Mouse (Mus musculus) brain, embryonic 14.5 days (tissue): ENCODE data around the gene Podxl.

Experiments used
- CTCF ChIP-seq: fragments of 200-500 bp; IDR thresholded peaks from 2 replicates; pipeline ENCODE4 v1.5.1; 2012; ENCODE audit warnings: inconsistent platforms, mild to moderate bottlenecking, moderate library complexity, borderline replicate concordance; ENCODE audit not compliant: insufficient read depth, insufficient read length; ENCODE audit errors: extremely low read depth
- POLR2A ChIP-seq: fragments of 200-500 bp; IDR thresholded peaks from 2 replicates; pipeline ENCODE4 v1.6.1; 2012; ENCODE audit warnings: mild to moderate bottlenecking, inconsistent platforms, borderline replicate concordance; ENCODE audit not compliant: poor library complexity, insufficient read depth, insufficient read length, severe bottlenecking; ENCODE audit errors: extremely low read depth

- TF ChIP-seq POLR2A (no peak), CTCF (no peak)
Observed at GRCm38 (mm10) chr6:31564901-31565391, 1.2 kb upstream of the Podxl start.
